In genomic region chr12:49480656-49481055, GRCm38 (mm10) we compare ENCODE assay signal across 11 mouse cellular contexts.
DNase-seq lines count a peak whose midpoint lies in the region; ATAC-seq and TF ChIP-seq lines count a peak whose summit lies in the region.
"Had no signal": no experiment of that assay in that cellular context is flagged by ENCODE, and none has a peak within 500 bp of the region (broad histone marks: within the 10 kb centered on the region; RNA-seq: fewer than 3 reads in every experiment).

No protein-coding gene starts in this region.

- no peak for TF ChIP-seq POLR2A in brain, embryonic 14.5 days (IDR thresholded peaks at IDR 0.05; ENCODE audit: borderline replicate concordance, extremely low read depth, insufficient read depth, insufficient read length, poor library complexity, severe bottlenecking)

- no peaks in the 10 kb centered on the region for H3K9me3 ChIP-seq in forebrain, postnatal 0 days (ENCODE audit: low read length)

- no peaks in the 10 kb centered on the region for H3K27me3 ChIP-seq in forebrain, postnatal 0 days (ENCODE audit: insufficient read depth, low read length)

- no peak for TF ChIP-seq CTCF in brain, embryonic 14.5 days (IDR thresholded peaks at IDR 0.05; ENCODE audit: borderline replicate concordance, extremely low read depth, insufficient read depth, insufficient read length)
- TF ChIP-seq CTCF in forebrain, postnatal 0 days (IDR thresholded peaks at IDR 0.05; ENCODE audit: low read depth) = no peak

- peak; percentile 41 for DNase-seq in layer of hippocampus, adult 11-12 months (ENCODE audit: low spot score)
- DNase-seq in layer of hippocampus, postnatal 25 days (ENCODE audit: extremely low spot score in 1 of 2, low spot score in 1 of 2) = no peak
- DNase-seq in brain, embryonic 14.5 days (ENCODE audit: low read depth) = peak; percentile 94
- DNase-seq in forebrain, postnatal 0 days = peak; percentile 62
- DNase-seq in layer of hippocampus, postnatal 10 days (ENCODE audit: low spot score in 2 of 2) = peak; percentile 19 to 29
- DNase-seq in cerebellum, adult 18-20 months = no peak
- no peak for DNase-seq in urinary bladder, adult 2 months (ENCODE audit: low spot score)
- DNase-seq: adrenal gland, postnatal 10 days; cerebellum, adult 9-10 months; liver, postnatal 0 days had no signal

- peak overlapping the region; percentile 40; the same call in 1 of the 2 replicates for H3K4me2 ChIP-seq in forebrain, postnatal 0 days (ENCODE audit: low read depth)

- peak overlapping the region; percentile 38; the same call in 1 of the 2 replicates for H3K9ac ChIP-seq in forebrain, postnatal 0 days
- H3K9ac ChIP-seq: liver, postnatal 0 days had no signal

- peak overlapping the region; percentile 69 for H3K27ac ChIP-seq in forebrain, postnatal 0 days (ENCODE audit: low read depth, low read length)

- WGBS in forebrain, postnatal 0 days = 12% methylated on average over 3 of the region's 3 CpGs

- no peaks in the 10 kb centered on the region for H3K36me3 ChIP-seq in forebrain, postnatal 0 days (ENCODE audit: insufficient read depth)

- no peak overlapping the region for H3K4me3 ChIP-seq in forebrain, postnatal 0 days (ENCODE audit: low read depth, low read length)

- ATAC-seq in forebrain, postnatal 0 days = peak; percentile 47
- no peak for ATAC-seq in granulocyte monocyte progenitor cell, adult 5-6 weeks (replicated peaks; ENCODE audit: poor library complexity, severe bottlenecking)
- ATAC-seq: liver, postnatal 0 days had no signal

- peaks cover 9% of the 10 kb centered on the region for H3K4me1 ChIP-seq in forebrain, postnatal 0 days (ENCODE audit: insufficient read depth)

Comparison
In these comparisons a context has a peak if more than half of its experiments do, and no peak if none do; other contexts are left out.
1. DNase-seq: peak in layer of hippocampus, adult 11-12 months (single experiment), brain, embryonic 14.5 days (single experiment), forebrain, postnatal 0 days (single experiment) and layer of hippocampus, postnatal 10 days (2 of 2); none in layer of hippocampus, postnatal 25 days (0 of 2), cerebellum, adult 18-20 months (0 of 2) and urinary bladder, adult 2 months (single experiment).